Mouse (Mus musculus) stomach, postnatal 0 days (tissue): ENCODE measurements around the gene Dhdh.
"Not testable (repeated sequence)": the region's sequence is repeated elsewhere in the genome, so short reads cannot be mapped to it uniquely, and the experiment has no call there.

Source experiments
- CTCF ChIP-seq: IDR thresholded peaks from 2 replicates; pipeline ENCODE4 v1.5.1; 2016; ENCODE audit warnings: antibody characterized with exemption, low read depth, mild to moderate bottlenecking, moderate library complexity
- EP300 ChIP-seq: optimal IDR thresholded peaks from 2 replicates; pipeline ENCODE3; 2016; ENCODE audit warnings: antibody characterized with exemption

GRCm38 (mm10) chr7:45484985-45485384 lies 3.6 kb downstream of the Dhdh start:
- TF ChIP-seq CTCF, EP300: not testable (repeated sequence)
